Mouse (Mus musculus): ENCODE results near the gene Olfr213. TPM values are rescaled to one million over a fixed set of nuclear protein-coding genes. Genes with fewer than 3 reads are reported as not detected.
"Not testable (repeated sequence)": the region's sequence is repeated elsewhere in the genome, so short reads cannot be mapped to it uniquely, and the experiment has no call there.

The Olfr213 gene
- total RNA-seq (2015; ENCODE audit: low replicate concordance) = not detected in 2 replicates
- total RNA-seq (2017; ENCODE audit: low replicate concordance) = 0.14 and 0.43 TPM in 2 replicates

GRCm38 (mm10) chr6:116538156-116538555, at the start of gene Olfr213:
TSS of gene Olfr213 (plus strand) at chr6:116538456.
- ATAC-seq (replicated peaks; ENCODE audit: low FRiP score, poor library complexity, severe bottlenecking) = no peak

- no peak for ATAC-seq (replicated peaks; ENCODE audit: low FRiP score, poor library complexity, severe bottlenecking)
These were observed 49.5 kb upstream of the Olfr213 start, which contains the start of gene Olfr211 for GRCm38 (mm10) chr6:116488791-116489190. TSS of gene Olfr211 (plus strand) at chr6:116489091.

GRCm38 (mm10) chr6:116493742-116494141, 44.5 kb upstream of the Olfr213 start:
- no peak for ATAC-seq (replicated peaks; ENCODE audit: low FRiP score, poor library complexity, severe bottlenecking)

- ATAC-seq (replicated peaks; ENCODE audit: low FRiP score, poor library complexity, severe bottlenecking) = no peak
These were observed 42.3 kb upstream of the Olfr213 start for GRCm38 (mm10) chr6:116495960-116496359.

GRCm38 (mm10) chr6:116506302-116507003, 31.8 kb upstream of the Olfr213 start, which contains the start of gene Olfr212:
TSS of gene Olfr212 (plus strand) at chr6:116506516.
- peak; percentile 72 for ATAC-seq (replicated peaks; ENCODE audit: low FRiP score, poor library complexity, severe bottlenecking)

GRCm38 (mm10) chr6:116514832-116515231, 23.4 kb upstream of the Olfr213 start:
- ATAC-seq (replicated peaks; ENCODE audit: low FRiP score, poor library complexity, severe bottlenecking) = no peak

GRCm38 (mm10) chr6:116542500-116542899, 4.2 kb downstream of the Olfr213 start:
- no peak for ATAC-seq (replicated peaks; ENCODE audit: low FRiP score, poor library complexity, severe bottlenecking)

GRCm38 (mm10) chr6:116550841-116551240, 12.6 kb downstream of the Olfr213 start, which contains the start of gene Gm5580:
TSS of gene Gm5580 (plus strand) at chr6:116551141.
- ATAC-seq (replicated peaks; ENCODE audit: low FRiP score, poor library complexity, severe bottlenecking) = not testable (repeated sequence)

GRCm38 (mm10) chr6:116553935-116554334, 15.7 kb downstream of the Olfr213 start, which contains the start of gene Olfr214:
TSS of gene Olfr214 (plus strand) at chr6:116554235.
- no peak for ATAC-seq (replicated peaks; ENCODE audit: low FRiP score, poor library complexity, severe bottlenecking)

GRCm38 (mm10) chr6:116554952-116555351, 16.7 kb downstream of the Olfr213 start:
- no peak for ATAC-seq (replicated peaks; ENCODE audit: low FRiP score, poor library complexity, severe bottlenecking)

GRCm38 (mm10) chr6:116569834-116570233, 31.6 kb downstream of the Olfr213 start:
- ATAC-seq (replicated peaks; ENCODE audit: low FRiP score, poor library complexity, severe bottlenecking) = no peak

GRCm38 (mm10) chr6:116584095-116584494, 45.8 kb downstream of the Olfr213 start, which contains the start of gene Olfr215:
TSS of gene Olfr215 (minus strand) at chr6:116584195.
- ATAC-seq (replicated peaks; ENCODE audit: low FRiP score, poor library complexity, severe bottlenecking) = no peak

Other genes with a start within 250 kb of the Olfr213 start
- 546 and 733 TPM in 2 replicates for gene March8, start 200.4 kb upstream of the Olfr213 start, total RNA-seq (2015; ENCODE audit: low replicate concordance)
- 1,003 and 1,028 TPM in 2 replicates for gene March8, start 200.4 kb upstream of the Olfr213 start, total RNA-seq (2017; ENCODE audit: low replicate concordance)
- 29.6 and 33.4 TPM in 2 replicates for gene Alox5, start 77.3 kb upstream of the Olfr213 start, total RNA-seq (2015; ENCODE audit: low replicate concordance)
- gene Alox5, start 77.3 kb upstream of the Olfr213 start, total RNA-seq (2017; ENCODE audit: low replicate concordance) = 16.6 and 19.0 TPM in 2 replicates
- gene Olfr211, start 49.4 kb upstream of the Olfr213 start, total RNA-seq (2015; ENCODE audit: low replicate concordance) = not detected in 2 replicates
- not detected in 2 replicates for gene Olfr211, start 49.4 kb upstream of the Olfr213 start, total RNA-seq (2017; ENCODE audit: low replicate concordance)
- gene Olfr212, start 31.9 kb upstream of the Olfr213 start, total RNA-seq (2015; ENCODE audit: low replicate concordance) = not detected in 2 replicates
- gene Olfr212, start 31.9 kb upstream of the Olfr213 start, total RNA-seq (2017; ENCODE audit: low replicate concordance) = not detected in 2 replicates
- gene Gm5580, start 12.7 kb downstream of the Olfr213 start, total RNA-seq (2015; ENCODE audit: low replicate concordance) = not detected in 2 replicates
- gene Gm5580, start 12.7 kb downstream of the Olfr213 start, total RNA-seq (2017; ENCODE audit: low replicate concordance) = not detected in 2 replicates
- not detected in 2 replicates for gene Olfr214, start 15.8 kb downstream of the Olfr213 start, total RNA-seq (2015; ENCODE audit: low replicate concordance)
- gene Olfr214, start 15.8 kb downstream of the Olfr213 start, total RNA-seq (2017; ENCODE audit: low replicate concordance) = not detected in 2 replicates
- not detected in 2 replicates for gene Olfr215, start 45.7 kb downstream of the Olfr213 start, total RNA-seq (2015; ENCODE audit: low replicate concordance)
- gene Olfr215, start 45.7 kb downstream of the Olfr213 start, total RNA-seq (2017; ENCODE audit: low replicate concordance) = not detected in 2 replicates
- 18.6 and 21.1 TPM in 2 replicates for gene Zfp422, start 90.5 kb downstream of the Olfr213 start, total RNA-seq (2015; ENCODE audit: low replicate concordance)
- 3.9 and 8.5 TPM in 2 replicates for gene Zfp422, start 90.5 kb downstream of the Olfr213 start, total RNA-seq (2017; ENCODE audit: low replicate concordance)
- gene Depp1, start 112.2 kb downstream of the Olfr213 start, total RNA-seq (2015; ENCODE audit: low replicate concordance) = not detected in 2 replicates
- 0.77 TPM in 1 of 2 replicates, not detected in the other for gene Depp1, start 112.2 kb downstream of the Olfr213 start, total RNA-seq (2017; ENCODE audit: low replicate concordance)
- gene Rassf4, start 135.5 kb downstream of the Olfr213 start, total RNA-seq (2015; ENCODE audit: low replicate concordance) = 18.6 and 21.1 TPM in 2 replicates
- 9.5 and 13.4 TPM in 2 replicates for gene Rassf4, start 135.5 kb downstream of the Olfr213 start, total RNA-seq (2017; ENCODE audit: low replicate concordance)
- gene Tmem72, start 178.5 kb downstream of the Olfr213 start, total RNA-seq (2015; ENCODE audit: low replicate concordance) = 0.42 TPM in 1 of 2 replicates, not detected in the other
- 0.09 and 0.56 TPM in 2 replicates for gene Tmem72, start 178.5 kb downstream of the Olfr213 start, total RNA-seq (2017; ENCODE audit: low replicate concordance)

Measured in erythroblast, adult 5-6 weeks (primary cell).